Mouse (Mus musculus): ENCODE data around the gene Snorc. TPM values are rescaled to one million over a fixed set of nuclear protein-coding genes. Genes with fewer than 3 reads are reported as not detected.
"Not testable (repeated sequence)": the region's sequence is repeated elsewhere in the genome, so short reads cannot be mapped to it uniquely, and the experiment has no call there.

Gene Snorc
- total RNA-seq (2021), result not detected
- long read RNA-seq, experiment 1, result 0 reads
- long read RNA-seq, experiment 2, result 0 reads

GRCm38 (mm10) chr1:87469971-87470370, at the start of gene Snorc:
Snorc (plus strand) TSS chr1:87470271.
- DNase-seq, result not testable (repeated sequence)
- intact Hi-C loops (cut with DNase I), result loop anchor here (5.0 kb wide), 1 partner anchor 137 kb away; no protein-coding TSS in a partner anchor

- no peak for DNase-seq
- intact Hi-C loops (cut with DNase I), result no loop called here
Observed at GRCm38 (mm10) chr1:87435125-87435524, 34.9 kb upstream of the Snorc start.

- DNase-seq, result no peak
- intact Hi-C loops (cut with DNase I), result no loop called here
Observed at GRCm38 (mm10) chr1:87436583-87436982, 33.5 kb upstream of the Snorc start.

GRCm38 (mm10) chr1:87447183-87448104, 22.6 kb upstream of the Snorc start:
- DNase-seq, result peak; percentile 66 to 79
- intact Hi-C loops (cut with DNase I), result loop anchor here (2.0 to 10.0 kb wide), 4 partner anchors 160 to 477 kb away; partner anchors contain the start of gene Atg16l1

GRCm38 (mm10) chr1:87449432-87449831, 20.6 kb upstream of the Snorc start:
- intact Hi-C loops (cut with DNase I), result loop anchor here (5.0 to 10.0 kb wide), 3 partner anchors 158 to 475 kb away; no protein-coding TSS in a partner anchor
- no peak for DNase-seq

- no peak for DNase-seq
- intact Hi-C loops (cut with DNase I), result no loop called here
Observed at GRCm38 (mm10) chr1:87456425-87456824, 13.6 kb upstream of the Snorc start.

GRCm38 (mm10) chr1:87458045-87458444, 12.0 kb upstream of the Snorc start:
- intact Hi-C loops (cut with DNase I), result no loop called here
- no peak for DNase-seq

GRCm38 (mm10) chr1:87459856-87460255, 10.2 kb upstream of the Snorc start:
- DNase-seq; intact Hi-C loops (cut with DNase I): not testable (repeated sequence)

GRCm38 (mm10) chr1:87467469-87467868, 2.6 kb upstream of the Snorc start:
- DNase-seq, result no peak
- intact Hi-C loops (cut with DNase I), result loop anchor here (5.0 kb wide), 1 partner anchor 140 kb away; no protein-coding TSS in a partner anchor

GRCm38 (mm10) chr1:87468321-87468720, 1.8 kb upstream of the Snorc start:
- no peak for DNase-seq

GRCm38 (mm10) chr1:87471914-87472313, 1.8 kb downstream of the Snorc start:
- intact Hi-C loops (cut with DNase I), result no loop called here

More at GRCm38 (mm10) chr1:87468321-87468720, 1.8 kb upstream of the Snorc start:
- intact Hi-C loops (cut with DNase I), result loop anchor here (5.0 kb wide), 1 partner anchor 139 kb away; no protein-coding TSS in a partner anchor

GRCm38 (mm10) chr1:87472576-87472975, 2.5 kb downstream of the Snorc start:
- DNase-seq, result peak; percentile 36 to 55
- intact Hi-C loops (cut with DNase I), result no loop called here

More at GRCm38 (mm10) chr1:87471914-87472313, 1.8 kb downstream of the Snorc start:
- DNase-seq, result no peak

- no peak for DNase-seq
- intact Hi-C loops (cut with DNase I), result no loop called here
Observed at GRCm38 (mm10) chr1:87475076-87475895, 5.2 kb downstream of the Snorc start.

GRCm38 (mm10) chr1:87482546-87482945, 12.5 kb downstream of the Snorc start:
- no peak for DNase-seq
- intact Hi-C loops (cut with DNase I), result no loop called here

- DNase-seq, result no peak
- intact Hi-C loops (cut with DNase I), result no loop called here
Observed at GRCm38 (mm10) chr1:87486386-87486785, 16.3 kb downstream of the Snorc start.

- DNase-seq, result no peak
- intact Hi-C loops (cut with DNase I), result no loop called here
Observed at GRCm38 (mm10) chr1:87492285-87492684, 22.2 kb downstream of the Snorc start.

GRCm38 (mm10) chr1:87493542-87493941, 23.5 kb downstream of the Snorc start:
- no peak for DNase-seq
- intact Hi-C loops (cut with DNase I), result no loop called here

- intact Hi-C loops (cut with DNase I), result no loop called here
- no peak for DNase-seq
Observed at GRCm38 (mm10) chr1:87505524-87505923, 35.5 kb downstream of the Snorc start.

- intact Hi-C loops (cut with DNase I), result no loop called here
- no peak for DNase-seq
Observed at GRCm38 (mm10) chr1:87507857-87508256, 37.8 kb downstream of the Snorc start.
